Mouse (Mus musculus) ovary, adult 18-20 months (tissue): ENCODE data around the gene Dennd6b.

Source experiments
- DNase-seq: peaks from one replicate; pipeline ENCODE4 v3.0.0; 2022; ENCODE audit warnings: low spot score, mixed read lengths

The Dennd6b gene

GRCm38 (mm10) chr15:89157954-89158353 is 38.3 kb downstream of the Dennd6b start:
- DNase-seq, result no peak

DNA sequence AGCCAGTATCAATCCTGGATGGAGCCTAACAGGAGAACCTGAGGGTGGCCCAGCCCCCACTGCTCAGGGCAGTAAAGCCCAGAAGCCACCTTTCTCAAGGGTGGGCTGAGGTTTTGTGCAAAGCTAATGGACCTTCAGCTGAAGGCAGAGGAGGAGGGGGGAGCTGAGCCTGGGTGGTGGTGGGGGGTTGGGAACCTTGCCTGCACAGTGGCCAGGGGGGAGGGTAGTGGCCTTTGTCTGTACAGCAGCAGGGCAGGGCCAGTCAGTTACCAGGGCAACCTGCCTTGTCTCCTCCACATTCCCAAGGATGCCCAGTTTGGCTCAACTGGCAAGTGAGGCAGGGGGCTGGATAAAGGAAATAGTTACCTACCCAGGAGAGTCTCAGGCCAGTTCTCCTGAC is 44.0 kb downstream of the Dennd6b start:
- DNase-seq, result no peak

GRCm38 (mm10) chr15:89150041-89150390 is 46.3 kb downstream of the Dennd6b start:
- no peak for DNase-seq

DNA sequence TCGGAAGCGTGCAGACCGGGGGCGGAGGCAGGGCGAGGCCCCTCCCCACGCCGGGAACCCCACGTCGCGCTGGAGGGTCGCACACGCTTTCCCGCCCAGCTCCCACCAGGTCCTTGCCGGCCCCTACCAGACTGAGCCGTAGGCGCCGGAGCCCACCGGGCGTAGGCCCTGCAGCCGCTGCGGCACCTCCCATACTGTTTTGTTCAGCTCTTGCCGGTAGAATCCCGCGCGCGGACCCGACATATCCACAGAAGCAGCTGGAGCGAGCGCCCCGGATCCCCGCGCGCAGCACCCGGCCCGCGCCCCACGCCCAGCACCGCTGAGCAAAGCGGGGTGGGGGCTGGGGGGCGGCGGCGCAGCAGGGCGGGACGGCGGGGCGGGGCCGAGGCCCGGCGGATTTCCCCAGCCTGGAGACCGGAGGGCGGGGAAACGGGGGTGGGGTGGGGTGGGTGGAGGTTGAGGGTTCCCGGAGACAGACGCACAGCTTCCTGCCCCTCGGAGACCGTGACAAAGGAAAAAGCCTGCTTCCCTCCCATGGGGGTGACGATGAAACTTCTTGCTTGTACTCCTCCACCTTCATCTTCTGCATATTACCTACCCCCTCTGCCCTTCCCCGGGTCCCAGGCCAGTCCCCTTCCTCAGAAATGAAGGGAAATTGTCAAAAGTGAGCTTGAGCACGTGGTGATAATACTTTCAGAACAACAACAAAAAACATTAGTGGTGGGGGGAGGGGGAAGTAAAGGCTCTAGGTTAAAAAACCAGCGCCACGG is 46.8 kb downstream of the Dennd6b start, which contains the start of gene Mapk11:
Mapk11 (minus strand) TSS at position 358 of the 770 bp plus-strand sequence.
- no peak for DNase-seq

- DNase-seq, result no peak
Measured at GRCm38 (mm10) chr15:89148496-89149270, 47.6 kb downstream of the Dennd6b start.

DNA sequence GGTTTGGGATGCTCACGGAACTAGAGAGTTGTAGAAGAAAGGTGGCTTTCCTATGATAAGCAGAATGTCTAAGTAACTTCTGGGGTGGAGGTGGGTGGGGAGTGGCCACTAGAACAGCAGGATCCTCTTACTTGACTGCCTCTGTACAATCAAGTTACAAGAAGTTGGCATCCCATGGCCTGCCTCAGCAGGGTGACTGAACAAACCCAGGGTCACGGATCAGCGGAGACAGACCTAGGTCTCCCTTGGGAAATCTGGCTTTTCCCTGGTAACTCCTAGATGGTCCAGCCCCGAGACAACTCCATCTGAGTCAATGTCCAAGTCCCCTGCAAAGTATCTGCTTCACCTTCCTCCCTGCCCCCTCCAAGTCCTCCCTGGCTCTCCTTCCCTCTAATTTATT is 48.4 kb downstream of the Dennd6b start:
- DNase-seq, result no peak

DNA sequence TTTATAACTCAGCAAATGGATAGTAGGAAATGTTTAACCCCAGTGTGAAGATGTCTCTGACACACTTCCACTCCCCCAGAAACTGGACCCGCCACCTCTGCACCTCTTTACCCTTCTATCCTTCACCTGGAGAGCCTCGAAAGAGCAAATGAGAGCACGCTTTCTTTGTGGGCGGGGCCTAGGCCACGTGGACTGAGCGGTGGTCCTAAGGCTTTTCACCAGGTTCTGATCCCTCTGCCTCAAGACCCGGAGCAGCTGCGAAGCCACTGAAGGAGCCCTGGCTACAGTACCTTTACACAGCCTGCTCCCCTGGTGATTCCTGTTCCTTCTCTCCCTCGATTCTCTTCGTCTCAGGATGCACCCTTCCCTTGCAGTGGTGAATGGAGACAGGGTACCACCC is 48.8 kb downstream of the Dennd6b start:
- no peak for DNase-seq

DNA sequence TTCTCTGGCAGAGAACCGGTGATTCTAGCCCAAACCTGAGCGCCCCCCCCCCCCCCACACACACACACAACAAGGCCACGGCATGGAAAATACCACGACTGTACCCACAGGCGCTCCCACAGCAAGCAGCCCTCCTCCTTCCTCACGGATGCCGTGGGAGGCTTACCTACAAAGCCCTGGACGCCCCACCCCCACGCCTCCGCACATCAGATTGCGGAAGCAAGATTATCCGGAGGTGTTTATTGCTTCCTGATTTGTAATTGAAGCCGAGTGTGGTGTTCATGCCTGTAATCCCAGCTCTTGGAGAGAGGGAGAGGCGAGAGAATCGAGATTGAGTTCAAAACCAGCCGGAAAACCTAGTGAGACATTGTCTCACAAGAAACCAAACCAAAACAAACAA is 49.3 kb downstream of the Dennd6b start:
- no peak for DNase-seq

GRCm38 (mm10) chr15:89146537-89146936 is 49.8 kb downstream of the Dennd6b start:
- no peak for DNase-seq

DNA sequence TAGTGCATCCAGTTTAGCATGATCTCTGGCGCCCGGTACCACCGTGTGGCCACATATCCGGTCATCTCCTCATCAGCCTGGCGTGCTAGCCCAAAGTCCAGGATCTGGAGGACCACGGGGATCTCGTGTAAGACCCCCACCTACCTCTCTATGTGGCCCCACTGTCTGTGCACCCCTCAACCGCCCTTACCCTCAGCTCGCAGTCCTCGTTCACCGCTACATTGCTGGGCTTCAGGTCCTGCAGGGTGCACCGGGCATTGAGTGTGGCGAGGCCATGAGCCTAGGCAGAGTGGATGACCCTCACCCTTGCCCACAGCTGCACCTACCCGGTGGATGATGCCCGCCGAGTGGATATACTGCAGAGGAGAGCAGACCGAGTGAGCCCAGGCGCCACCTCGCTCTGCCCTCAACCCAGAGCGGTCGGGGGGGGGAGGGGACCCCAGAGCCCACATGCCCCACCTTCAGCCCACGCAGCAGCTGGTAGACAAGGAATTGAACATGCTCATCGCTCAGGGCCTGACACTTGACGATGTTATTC is 50.4 kb downstream of the Dennd6b start:
- no peak for DNase-seq

GRCm38 (mm10) chr15:89144965-89145364 is 51.3 kb downstream of the Dennd6b start:
- DNase-seq, result no peak

DNA sequence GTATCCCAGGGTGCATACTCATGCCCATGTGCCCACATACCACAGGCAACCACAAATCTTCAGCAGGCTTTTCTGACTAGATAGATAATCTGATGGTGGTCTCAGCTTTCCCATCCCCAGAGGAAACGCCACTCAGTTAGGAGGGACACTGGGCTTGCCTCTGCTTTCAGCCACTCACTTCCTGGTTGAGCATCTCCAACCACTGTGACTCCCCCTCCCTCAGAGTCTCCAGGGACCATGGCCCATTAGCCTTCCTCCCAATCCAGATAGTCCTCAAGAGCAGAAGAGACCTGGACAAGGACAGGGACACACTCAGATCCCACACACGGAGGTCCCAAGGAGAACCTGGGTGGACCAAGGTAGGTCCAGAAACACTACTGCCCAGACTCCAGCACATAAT is 53.2 kb downstream of the Dennd6b start:
- DNase-seq, result no peak

DNA sequence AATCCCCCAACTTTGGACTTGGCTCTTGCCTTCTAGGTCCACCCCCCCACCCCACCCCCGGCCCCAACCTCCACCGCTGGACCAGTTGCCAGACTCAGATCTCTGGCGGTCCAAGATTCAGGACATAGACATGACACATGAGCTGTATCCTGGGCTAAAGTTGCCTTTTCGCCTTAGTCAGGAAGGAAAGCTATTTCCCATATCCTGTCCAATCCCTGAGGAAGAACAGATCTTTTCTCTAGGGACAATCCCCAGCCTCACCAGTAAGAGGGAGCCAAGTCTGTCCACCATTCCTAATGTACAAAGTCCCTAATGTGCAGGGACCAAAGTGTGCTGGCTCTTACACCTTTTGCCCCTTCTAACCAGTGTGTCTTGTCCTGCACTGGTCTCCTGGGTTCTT is 54.4 kb downstream of the Dennd6b start:
- no peak for DNase-seq

DNA sequence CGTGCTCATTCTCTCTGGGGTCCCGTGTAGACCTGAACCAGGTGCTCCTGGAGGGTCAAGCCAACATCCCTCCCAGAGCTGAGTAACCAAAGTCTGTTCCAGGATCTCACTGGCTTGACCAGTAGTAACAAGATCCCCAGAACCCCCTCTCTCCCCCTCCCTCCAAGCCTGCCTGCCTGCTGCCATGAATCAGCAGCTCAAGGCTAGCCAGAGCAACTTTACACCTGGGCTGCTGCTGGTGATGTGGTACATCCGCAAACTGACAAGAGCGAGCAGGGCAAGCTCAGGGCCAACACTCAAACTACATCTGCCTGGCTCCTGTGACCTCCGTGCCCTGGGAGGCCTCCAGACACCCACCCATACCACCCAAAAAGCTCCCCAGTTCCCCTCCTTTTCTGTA is 54.9 kb downstream of the Dennd6b start:
- no peak for DNase-seq

- DNase-seq, result no peak
Measured at GRCm38 (mm10) chr15:89140659-89141252, 55.5 kb downstream of the Dennd6b start, which contains the start of gene Mapk12. Gene Mapk12, minus strand, starts transcription at chr15:89140703.

GRCm38 (mm10) chr15:89140048-89140658 is 56.1 kb downstream of the Dennd6b start:
- DNase-seq, result no peak

GRCm38 (mm10) chr15:89138531-89138930 is 57.8 kb downstream of the Dennd6b start:
- no peak for DNase-seq

DNA sequence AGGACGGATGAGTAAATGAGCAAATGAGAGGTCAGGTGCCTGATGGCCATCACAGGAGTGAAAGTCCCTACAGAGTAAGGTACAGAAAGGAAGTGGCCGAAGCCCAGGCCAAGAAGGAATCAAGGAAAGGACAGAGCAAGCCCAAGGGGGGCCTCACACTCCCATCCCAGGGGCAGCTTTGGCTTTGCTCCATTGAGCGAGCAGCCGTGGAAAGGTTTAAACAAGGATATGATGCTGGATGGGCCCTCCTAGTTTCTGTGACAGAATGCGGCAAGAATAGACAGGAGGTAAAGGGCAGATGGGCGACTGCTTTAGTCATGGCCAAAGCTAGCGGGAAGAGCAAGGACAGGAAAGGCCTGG is 58.3 kb downstream of the Dennd6b start:
- DNase-seq, result no peak

- no peak for DNase-seq
Measured at GRCm38 (mm10) chr15:89137378-89138045, 58.8 kb downstream of the Dennd6b start.

DNA sequence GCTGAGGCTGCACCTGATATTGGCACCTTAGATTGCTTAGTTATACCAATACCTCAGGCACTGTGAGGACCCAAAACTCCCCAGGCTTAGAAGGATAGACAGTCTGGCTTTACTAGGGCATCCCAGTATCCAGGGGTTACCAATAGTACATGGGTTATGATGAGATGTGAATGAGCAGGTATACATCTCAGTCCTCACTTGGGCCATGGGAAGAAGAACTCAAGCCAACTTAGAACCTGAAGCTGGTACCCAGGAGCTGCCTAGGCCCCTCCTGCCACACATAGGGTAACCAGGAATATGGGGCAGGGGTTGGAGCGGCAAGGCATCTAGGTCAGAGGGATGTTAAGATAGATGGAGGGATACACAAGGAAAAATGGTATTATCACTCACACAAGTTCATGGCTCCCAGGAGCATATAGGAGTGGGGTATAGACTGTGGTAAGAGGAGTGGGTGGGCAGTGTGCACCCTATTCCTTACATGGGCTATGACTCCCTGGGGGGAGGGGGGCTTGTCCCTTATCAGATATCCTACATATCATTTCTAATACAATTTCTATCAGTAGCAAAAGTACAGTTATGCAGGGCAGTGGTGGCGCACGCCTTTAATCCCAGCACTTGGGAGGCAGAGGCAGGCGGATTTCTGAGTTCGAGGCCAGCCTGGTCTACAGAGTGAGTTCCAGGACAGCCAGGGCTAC is 59.7 kb downstream of the Dennd6b start:
- DNase-seq, result no peak
